Mouse (Mus musculus): Measurements from ENCODE around the gene Tmem182.

The Tmem182 gene

DNA sequence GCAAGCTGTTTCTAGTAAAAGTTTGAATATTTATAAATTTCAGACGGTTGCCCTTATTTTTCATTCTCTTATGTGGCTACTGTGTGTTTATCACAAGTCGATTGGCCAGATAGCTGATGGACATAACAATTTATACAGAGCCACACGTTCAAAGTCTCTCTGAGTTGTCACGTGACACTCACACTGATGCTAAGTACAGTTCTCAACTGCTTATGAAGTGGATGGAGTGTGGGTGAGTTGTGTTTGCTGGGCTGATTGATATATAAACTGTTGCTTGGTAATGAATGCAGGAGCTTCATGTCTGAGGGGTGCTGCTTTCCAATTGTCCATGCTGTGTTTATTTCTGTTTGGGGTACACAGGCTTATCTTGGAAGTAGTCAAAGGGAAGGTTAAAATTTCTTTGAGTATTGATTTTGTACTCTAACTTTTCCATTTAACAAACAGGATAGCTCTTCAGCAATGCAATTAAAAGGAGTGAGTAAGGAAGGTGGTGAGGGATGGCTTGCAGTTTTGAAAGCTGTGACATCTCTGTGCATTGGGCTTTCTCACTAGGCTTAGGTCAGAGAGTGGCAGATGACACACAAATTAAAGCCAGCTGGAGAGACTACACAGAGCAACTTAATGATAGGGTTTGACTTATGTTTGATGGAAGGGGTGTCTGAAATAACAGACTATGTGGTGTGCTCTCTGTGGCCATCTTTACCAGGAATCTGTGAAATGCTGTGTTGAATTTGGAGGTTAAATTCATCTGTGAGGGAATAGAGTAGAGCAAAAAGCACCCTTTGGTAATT lies 51.6 kb downstream of the Tmem182 start:
- no peak for DNase-seq (ENCODE audit: low read depth in 1 of 2, low spot score in 2 of 2)

DNA sequence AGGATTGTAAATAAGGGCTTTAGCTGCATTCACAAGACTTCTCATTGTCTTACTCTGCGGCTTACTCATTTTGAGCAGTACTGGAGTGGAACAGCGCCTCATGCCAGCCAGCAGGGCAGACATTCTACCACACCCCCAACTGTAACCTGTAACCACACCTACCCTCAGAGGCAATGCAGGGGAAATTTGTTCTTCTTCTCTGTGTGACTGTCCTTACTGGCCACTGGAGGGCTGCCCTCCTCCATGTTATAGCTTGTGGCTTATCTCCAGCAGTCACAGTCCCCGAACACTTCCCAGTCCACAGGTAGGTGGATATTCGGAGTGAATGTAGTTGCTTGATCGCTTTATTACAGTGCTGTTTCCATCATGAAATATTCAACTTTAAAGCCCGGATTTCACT lies 59.6 kb downstream of the Tmem182 start:
- DNase-seq (ENCODE audit: low read depth in 1 of 2, low spot score in 2 of 2), result no peak

GRCm38 (mm10) chr1:40867106-40867505 lies 61.7 kb downstream of the Tmem182 start:
- DNase-seq (ENCODE audit: low read depth in 1 of 2, low spot score in 2 of 2), result no peak

GRCm38 (mm10) chr1:40867651-40868050 lies 62.2 kb downstream of the Tmem182 start:
- DNase-seq (ENCODE audit: low read depth in 1 of 2, low spot score in 2 of 2), result no peak

DNA sequence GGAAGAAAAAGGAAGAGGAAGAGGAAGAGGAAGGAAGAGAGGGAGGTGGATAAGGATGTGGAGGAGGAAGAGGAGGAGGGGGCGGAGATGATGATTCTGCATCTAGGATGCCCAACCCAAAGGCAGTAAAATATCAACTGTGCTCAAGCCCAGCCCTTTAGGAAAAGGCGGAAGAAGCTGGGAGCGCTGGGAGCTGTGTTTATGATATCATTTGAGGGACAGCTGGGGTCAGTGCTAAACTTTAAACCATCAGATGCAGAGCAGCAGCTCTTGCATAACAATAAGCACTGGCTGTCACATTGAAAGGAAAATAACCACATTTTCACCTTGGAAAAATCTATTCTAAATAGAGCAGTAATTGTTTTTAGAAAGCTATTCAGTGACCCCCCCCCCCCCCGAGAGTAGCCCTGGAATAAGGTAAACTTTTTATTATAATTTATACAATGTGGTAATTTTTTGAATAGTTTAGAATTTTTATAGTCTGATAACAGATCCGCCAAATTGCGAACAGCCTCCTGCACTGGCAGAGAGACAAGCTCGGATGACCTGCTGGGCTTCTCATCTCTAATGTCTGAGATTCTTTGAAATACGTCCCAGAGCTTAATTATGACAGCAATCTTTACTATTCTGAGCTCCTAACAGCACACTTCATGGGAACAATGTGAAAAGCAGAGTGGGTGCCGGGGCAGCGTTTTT lies 68.5 kb downstream of the Tmem182 start:
- DNase-seq (ENCODE audit: low read depth in 1 of 2, low spot score in 2 of 2), result no peak

DNA sequence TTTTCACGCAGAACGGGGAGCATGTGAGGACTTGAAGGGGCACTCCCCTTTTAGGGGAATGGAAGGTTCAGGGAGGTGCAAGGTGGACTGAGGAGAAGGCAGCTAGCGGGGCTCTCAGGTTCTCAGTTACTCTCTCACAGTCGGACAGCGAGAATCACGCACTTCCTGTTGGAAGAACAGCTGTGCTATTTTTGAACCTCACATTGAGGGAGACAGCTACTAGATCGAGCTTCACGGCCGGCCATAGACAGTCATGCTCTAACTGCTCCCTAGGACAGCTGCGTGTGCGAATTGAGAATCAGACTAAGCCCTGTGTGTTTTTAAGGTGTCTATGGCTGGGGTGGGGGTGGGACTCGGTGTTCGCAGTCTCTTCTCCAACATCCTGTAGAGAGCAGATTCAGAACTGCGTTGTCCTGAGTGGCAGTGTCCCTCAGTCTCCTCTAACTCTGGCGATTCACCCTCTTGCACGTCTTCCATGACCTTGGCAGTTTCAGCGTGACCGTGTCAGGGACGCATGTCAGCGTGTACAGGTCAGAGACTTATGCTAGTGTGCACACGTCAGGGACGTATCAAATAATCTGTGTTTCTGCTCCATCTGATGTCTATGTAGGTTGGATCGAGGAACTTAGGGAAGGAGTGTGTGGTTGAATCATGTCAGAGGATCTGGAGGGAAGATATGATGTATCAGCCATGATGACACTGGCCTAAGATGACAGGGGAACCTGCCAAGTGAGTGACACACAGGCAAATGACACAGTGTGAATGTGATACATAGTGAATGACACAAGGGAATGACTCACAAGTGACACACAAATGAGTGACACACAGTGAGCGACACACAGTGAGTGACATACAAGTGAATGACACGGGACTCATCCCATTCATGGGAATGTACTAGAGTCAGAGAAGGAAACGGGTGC lies 69.3 kb downstream of the Tmem182 start:
- no peak for DNase-seq (ENCODE audit: low read depth in 1 of 2, low spot score in 2 of 2)

- DNase-seq (ENCODE audit: low read depth in 1 of 2, low spot score in 2 of 2), result no peak
Observed at GRCm38 (mm10) chr1:40879051-40879450, 73.7 kb downstream of the Tmem182 start.

GRCm38 (mm10) chr1:40879526-40879925 lies 74.1 kb downstream of the Tmem182 start:
- no peak for DNase-seq (ENCODE audit: low read depth in 1 of 2, low spot score in 2 of 2)

DNA sequence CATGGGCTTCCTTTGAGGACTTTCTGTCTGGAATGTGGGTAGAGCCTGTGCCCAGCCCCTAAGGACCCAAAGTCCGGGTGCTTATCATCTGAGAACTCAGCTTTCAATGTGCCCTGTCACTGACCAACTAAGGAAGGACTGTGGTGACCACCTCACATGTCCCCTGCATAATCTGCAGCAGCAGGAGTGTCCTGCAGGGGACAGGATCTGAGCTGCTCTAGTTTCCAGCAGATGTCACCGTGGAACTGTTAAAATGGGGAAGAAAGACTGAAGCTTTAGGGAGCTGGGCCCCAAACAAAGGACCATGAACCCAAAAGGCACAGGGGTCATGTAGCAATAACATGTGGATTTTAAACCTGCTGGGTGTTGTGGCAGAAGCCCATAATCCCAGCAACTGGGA lies 75.1 kb downstream of the Tmem182 start:
- DNase-seq (ENCODE audit: low read depth in 1 of 2, low spot score in 2 of 2), result no peak

GRCm38 (mm10) chr1:40883856-40884255 lies 78.5 kb downstream of the Tmem182 start:
- DNase-seq (ENCODE audit: low read depth in 1 of 2, low spot score in 2 of 2), result no peak

DNA sequence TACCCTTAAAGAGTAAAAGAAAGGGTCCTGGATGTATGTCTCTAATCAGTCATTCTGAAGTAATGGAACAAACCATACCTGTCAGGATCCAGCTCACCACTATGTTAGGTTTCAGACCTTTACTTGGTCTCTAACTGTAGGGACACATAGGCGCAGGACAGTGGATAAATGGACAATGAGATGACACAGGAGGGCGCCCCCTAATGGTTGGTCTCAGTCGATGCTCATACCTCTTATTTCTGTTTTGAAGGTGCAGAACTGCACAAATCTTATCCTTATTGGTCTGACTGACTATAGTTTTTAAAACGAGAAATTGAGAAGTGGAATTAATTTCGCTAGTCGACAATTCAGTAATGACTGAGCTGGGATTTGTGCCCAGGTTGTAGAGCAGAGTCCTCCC lies 79.5 kb downstream of the Tmem182 start:
- no peak for DNase-seq (ENCODE audit: low read depth in 1 of 2, low spot score in 2 of 2)

DNA sequence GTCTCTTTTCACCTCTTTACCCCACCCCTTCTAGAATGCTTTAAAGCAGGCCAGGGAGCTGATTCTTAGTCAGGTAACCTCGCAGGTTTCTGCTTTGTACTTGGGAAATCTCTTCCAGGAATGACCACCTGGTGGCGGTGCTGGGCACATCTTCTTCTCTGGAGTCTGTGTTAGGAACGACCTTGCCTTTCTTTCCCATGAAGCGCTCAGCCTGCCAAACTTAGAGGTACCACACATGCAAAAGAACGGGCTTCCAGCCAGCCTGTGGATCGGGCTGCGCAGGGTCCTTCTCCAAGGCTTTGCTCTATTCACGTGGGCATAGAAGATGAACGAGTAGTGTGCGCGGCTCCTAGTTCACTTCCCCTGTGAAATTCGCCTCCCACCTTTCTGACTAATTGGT lies 82.3 kb downstream of the Tmem182 start:
- DNase-seq (ENCODE audit: low read depth in 1 of 2, low spot score in 2 of 2), result no peak

GRCm38 (mm10) chr1:40888396-40889040 lies 83.1 kb downstream of the Tmem182 start:
- no peak for DNase-seq (ENCODE audit: low read depth in 1 of 2, low spot score in 2 of 2)

GRCm38 (mm10) chr1:40889617-40890016 lies 84.2 kb downstream of the Tmem182 start:
- no peak for DNase-seq (ENCODE audit: low read depth in 1 of 2, low spot score in 2 of 2)

- no peak for DNase-seq (ENCODE audit: low read depth in 1 of 2, low spot score in 2 of 2)
Observed at GRCm38 (mm10) chr1:40890246-40890645, 84.8 kb downstream of the Tmem182 start.

DNA sequence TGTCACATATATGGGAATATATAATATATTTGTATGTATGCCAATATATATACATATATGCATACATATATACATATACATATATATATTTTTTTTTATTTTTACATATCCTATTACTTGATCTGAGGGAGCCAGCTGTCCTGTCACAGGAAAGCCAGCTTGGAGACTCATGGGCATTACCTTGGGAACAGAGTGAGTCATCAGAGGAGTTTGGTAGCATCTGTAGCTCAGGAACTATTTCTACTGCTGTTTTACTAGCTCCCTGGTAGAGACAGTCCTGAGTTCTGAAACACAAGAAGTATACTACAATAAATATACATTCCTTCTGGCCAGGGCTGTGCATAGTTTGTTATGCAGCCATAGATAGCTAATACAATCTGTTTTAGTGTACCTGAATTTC lies 98.3 kb downstream of the Tmem182 start:
- no peak for DNase-seq (ENCODE audit: low read depth in 1 of 2, low spot score in 2 of 2)

Measured in monocyte, adult 2 months (primary cell).